Mouse (Mus musculus) cerebellum, postnatal 25 days (tissue): ENCODE measurements around the gene Spata1.
A peak's percentile ranks its signal among the peaks of the same experiment; 100 is the strongest.

ENCODE experiments used
- DNase-seq, 2 experiments: peaks; one replicate each; pipeline ENCODE4 v3.0.0; 2021; ENCODE audit warnings: mixed read lengths in 2 of 2

Gene Spata1

DNA sequence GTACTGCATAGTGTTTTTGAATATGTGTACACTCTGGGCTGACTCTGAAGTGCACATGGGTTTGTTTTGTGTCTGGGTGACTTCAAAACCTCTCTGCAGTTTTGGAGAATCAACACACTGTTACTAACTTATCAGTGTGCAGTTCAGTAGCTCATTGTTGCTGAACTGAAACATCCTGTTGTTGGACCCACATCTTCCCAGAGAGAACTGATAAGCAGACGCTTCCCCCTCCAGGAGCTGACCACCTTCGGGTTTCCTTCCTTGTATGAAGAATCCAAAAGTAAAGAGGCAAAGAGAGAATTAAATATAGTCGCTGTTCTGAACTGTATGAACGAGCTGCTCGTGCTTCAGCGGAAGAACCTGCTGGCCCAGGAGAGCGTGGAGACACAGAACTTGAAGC is 80.7 kb downstream of the Spata1 start:
- no peak for DNase-seq

- no peak for DNase-seq
These were observed 81.7 kb downstream of the Spata1 start for GRCm38 (mm10) chr3:146417873-146418272.

DNA sequence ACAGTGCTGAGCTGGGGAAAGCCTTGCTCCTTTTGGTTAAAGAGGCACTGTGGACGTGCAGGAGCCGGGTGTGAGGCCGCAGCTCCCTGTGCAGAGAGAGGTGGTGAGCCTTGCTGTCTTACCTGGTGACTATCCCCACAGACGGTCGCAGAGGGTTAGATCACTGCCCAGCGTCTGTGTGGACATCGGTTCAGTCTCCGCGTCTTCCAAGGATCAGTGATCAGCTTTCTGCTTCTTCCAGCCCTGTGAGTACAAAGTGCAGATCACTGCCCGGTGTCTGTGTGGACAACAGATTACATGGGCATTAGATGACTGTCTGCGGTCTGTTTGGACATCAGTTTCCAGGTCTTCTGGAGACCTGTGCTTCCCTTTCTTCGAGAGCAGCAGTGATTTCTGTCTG is 85.0 kb downstream of the Spata1 start:
- no peak for DNase-seq

DNA sequence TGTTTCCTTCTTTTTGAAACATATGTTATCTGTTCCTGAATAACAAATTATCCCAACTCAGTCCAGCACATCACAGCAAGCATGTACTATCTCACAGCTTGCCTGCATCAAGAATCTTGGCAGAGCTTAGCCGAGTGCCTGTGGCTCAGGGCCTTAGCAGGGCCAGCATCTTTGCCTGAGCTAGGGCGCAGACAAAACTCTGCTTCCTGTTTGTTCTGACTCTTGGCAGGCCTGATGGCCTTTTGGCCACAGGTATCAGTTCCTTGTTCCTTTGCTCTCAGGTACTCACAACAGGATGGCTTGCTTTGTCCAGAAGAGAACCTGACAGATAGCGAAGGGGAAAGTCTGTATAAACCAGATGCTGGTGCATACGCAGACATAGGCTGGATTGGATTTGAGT is 85.6 kb downstream of the Spata1 start:
- peak; percentile 78 to 79 for DNase-seq

DNA sequence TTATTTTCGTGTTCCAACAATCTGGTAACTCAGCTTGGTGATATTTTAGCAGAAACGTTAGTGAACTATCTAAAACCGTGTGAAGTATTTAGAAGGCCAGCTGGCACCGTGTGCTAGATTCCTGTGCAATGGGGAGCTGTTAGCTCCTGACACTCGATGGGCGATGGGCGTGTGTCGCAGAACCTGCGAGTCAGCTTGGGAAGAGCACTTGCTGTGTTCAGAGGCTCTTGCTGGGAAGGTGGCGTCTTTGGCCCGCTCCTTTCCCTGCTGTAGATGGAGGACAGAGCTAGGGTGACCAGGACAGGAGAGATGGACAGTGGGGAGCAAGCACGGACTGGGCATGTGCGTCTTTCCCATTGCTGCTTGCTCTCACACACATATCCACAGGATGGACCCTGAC is 86.5 kb downstream of the Spata1 start:
- peak; percentile 48 to 64 for DNase-seq

- peak in 1 of 2 experiments; percentile 1 for DNase-seq
These were observed 87.1 kb downstream of the Spata1 start for GRCm38 (mm10) chr3:146412480-146412879.

- DNase-seq = peak; percentile 62 to 69
These were observed 87.5 kb downstream of the Spata1 start for GRCm38 (mm10) chr3:146412008-146412407.

- no peak for DNase-seq
These were observed 89.4 kb downstream of the Spata1 start for GRCm38 (mm10) chr3:146410114-146410513.
